8 mouse cellular contexts compared by ENCODE assay signal in the genomic region with DNA sequence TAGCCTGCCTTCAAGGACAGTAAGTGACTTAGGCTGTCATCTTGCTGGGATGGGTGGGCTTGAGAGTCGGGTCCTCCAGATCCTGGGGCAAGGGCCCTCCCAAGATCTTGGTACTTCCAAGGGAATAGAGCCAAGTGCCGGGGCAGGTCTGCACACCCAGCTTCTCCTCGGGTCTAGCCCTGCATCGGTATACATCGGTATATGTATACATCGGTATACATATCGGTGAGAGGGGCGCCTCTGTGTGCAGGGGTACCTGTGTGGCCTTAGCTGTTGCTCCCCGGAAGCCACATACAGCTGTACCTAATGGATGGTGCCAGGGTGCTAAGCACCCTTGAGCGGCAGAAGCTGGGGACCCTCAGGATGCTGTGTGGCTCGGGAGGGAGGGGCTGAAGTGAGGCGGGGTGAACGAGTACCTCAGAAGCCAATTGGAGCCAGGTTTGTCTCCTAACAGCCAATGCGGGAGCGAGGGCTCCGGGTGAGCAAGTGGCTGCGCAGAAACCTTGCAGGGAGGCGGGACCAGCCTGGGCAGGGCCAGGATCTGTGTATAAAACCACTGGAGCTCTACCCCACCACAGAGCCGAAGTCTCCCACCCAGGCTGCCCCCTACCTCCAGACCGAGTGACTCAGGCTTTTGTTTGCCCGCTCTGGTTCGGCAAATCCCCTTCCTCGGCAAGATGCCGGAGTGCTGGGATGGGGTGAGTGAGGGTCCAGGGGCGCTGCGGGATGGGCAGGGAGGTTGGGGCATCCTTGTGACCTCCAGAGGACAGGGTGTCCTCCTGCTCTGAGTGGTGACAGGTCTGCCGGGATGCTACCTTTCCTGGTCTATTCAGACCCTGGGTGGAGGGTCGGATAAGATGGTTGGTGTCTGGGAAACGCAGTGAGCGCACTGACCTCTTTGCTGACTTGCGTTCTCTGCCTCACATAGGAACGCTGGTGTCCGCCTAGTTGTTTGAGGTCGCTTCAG. TPM values are rescaled to one million over a fixed set of nuclear protein-coding genes. Genes with fewer than 3 reads are reported as not detected.
DNase-seq lines count a peak whose midpoint lies in the region; ATAC-seq lines count a peak whose summit lies in the region.

No protein-coding gene starts in this region.

- peak overlapping the region; percentile 56 for H3K4me3 ChIP-seq in forebrain, embryonic 11.5 days (ENCODE audit: low read depth, low read length)
- peak overlapping the region; percentile 78 for H3K4me3 ChIP-seq in heart, embryonic 15.5 days
- H3K4me3 ChIP-seq in liver, embryonic 11.5 days (ENCODE audit: low read depth, low read length), result peak overlapping the region; percentile 51
- H3K4me3 ChIP-seq in stomach, embryonic 16.5 days (replicated peaks; ENCODE audit: low read length), result peak overlapping the region; percentile 60

- no peaks in the 10 kb centered on the region for H3K27me3 ChIP-seq in forebrain, embryonic 11.5 days (ENCODE audit: control insufficient read depth, insufficient read depth, low read length)
- H3K27me3 ChIP-seq in heart, embryonic 15.5 days, result 0 out of 2 replicates have a peak, but pooled peaks cover 3% of the 10 kb centered on the region
- H3K27me3 ChIP-seq in liver, embryonic 11.5 days (replicated peaks; ENCODE audit: control insufficient read depth, insufficient read depth, low read length), result peaks cover 12% of the 10 kb centered on the region
- H3K27me3 ChIP-seq in stomach, embryonic 16.5 days (ENCODE audit: control insufficient read depth, insufficient read depth, low read length), result 0 out of 2 replicates have a peak, but pooled peaks cover 3% of the 10 kb centered on the region

- H3K4me1 ChIP-seq in forebrain, embryonic 11.5 days (replicated peaks; ENCODE audit: control insufficient read depth, insufficient read depth, low read length), result peaks cover 9% of the 10 kb centered on the region; the same call in 1 of the 2 replicates
- H3K4me1 ChIP-seq in heart, embryonic 15.5 days (replicated peaks), result peaks cover 25% of the 10 kb centered on the region
- peaks cover 7% of the 10 kb centered on the region for H3K4me1 ChIP-seq in liver, embryonic 11.5 days (replicated peaks; ENCODE audit: control insufficient read depth, insufficient read depth, low read length)
- peaks cover 11% of the 10 kb centered on the region for H3K4me1 ChIP-seq in stomach, embryonic 16.5 days (ENCODE audit: control insufficient read depth, insufficient read depth, low read length)

- H3K9me3 ChIP-seq in forebrain, embryonic 11.5 days (ENCODE audit: control insufficient read depth, low read length), result no peaks in the 10 kb centered on the region
- H3K9me3 ChIP-seq in heart, embryonic 15.5 days (replicated peaks), result no peaks in the 10 kb centered on the region
- H3K9me3 ChIP-seq in liver, embryonic 11.5 days (ENCODE audit: control insufficient read depth, low read length), result no peaks in the 10 kb centered on the region
- H3K9me3 ChIP-seq in stomach, embryonic 16.5 days (replicated peaks; ENCODE audit: control insufficient read depth, low read length), result no peaks in the 10 kb centered on the region

- peak; percentile 57 to 62 for DNase-seq in CD8-positive naive resting alpha-beta T cell, adult 2 months (ENCODE audit: low read depth in 2 of 2, low spot score in 2 of 2)
- DNase-seq in c-Kit-positive CD71-negative TER-119-negative erythroid progenitor cells, embryonic 14.5 days (ENCODE audit: low read depth), result peak; percentile 68
- peak; percentile 93 for DNase-seq in forebrain, embryonic 11.5 days (ENCODE audit: low spot score)
- DNase-seq in kidney, postnatal 10 days, result peak; percentile 89
- peak; percentile 70 for DNase-seq in liver, embryonic 11.5 days (ENCODE audit: low spot score)
- peak; percentile 75 for DNase-seq in naive thymus-derived CD4-positive, alpha-beta T cell, adult 2 months (ENCODE audit: low read depth)

- peak overlapping the region; percentile 63 for H3K9ac ChIP-seq in forebrain, embryonic 11.5 days (ENCODE audit: low read length)
- H3K9ac ChIP-seq in heart, embryonic 15.5 days, result peak overlapping the region; percentile 84
- H3K9ac ChIP-seq in liver, embryonic 11.5 days (ENCODE audit: low read depth, low read length), result peak overlapping the region; percentile 5
- H3K9ac ChIP-seq in stomach, embryonic 16.5 days (ENCODE audit: low read length), result peak overlapping the region; percentile 72

- peak overlapping the region; percentile 94 for H3K4me2 ChIP-seq in forebrain, embryonic 11.5 days (ENCODE audit: low read depth, low read length, severe bottlenecking)
- H3K4me2 ChIP-seq in heart, embryonic 15.5 days, result peak overlapping the region; percentile 88
- H3K4me2 ChIP-seq in liver, embryonic 11.5 days, result peak overlapping the region; percentile 93
- peak overlapping the region; percentile 98 for H3K4me2 ChIP-seq in stomach, embryonic 16.5 days (ENCODE audit: low read depth, low read length)

- ATAC-seq in forebrain, embryonic 11.5 days (replicated peaks; ENCODE audit: low FRiP score), result peak; percentile 94
- peak; percentile 90 for ATAC-seq in heart, embryonic 15.5 days (replicated peaks; ENCODE audit: insufficient number of reproducible peaks, insufficient read depth, low FRiP score, low read depth)
- peak; percentile 83 for ATAC-seq in liver, embryonic 11.5 days (replicated peaks; ENCODE audit: low FRiP score)
- ATAC-seq in stomach, embryonic 16.5 days (ENCODE audit: insufficient read depth, low FRiP score), result peak; percentile 93

- H3K36me3 ChIP-seq in forebrain, embryonic 11.5 days (ENCODE audit: control insufficient read depth, insufficient read depth, low read length), result no peaks in the 10 kb centered on the region
- H3K36me3 ChIP-seq in heart, embryonic 15.5 days, result peaks cover 18% of the 10 kb centered on the region
- H3K36me3 ChIP-seq in liver, embryonic 11.5 days (ENCODE audit: control insufficient read depth, insufficient read depth, low read length), result no peaks in the 10 kb centered on the region; the same call in 1 of the 2 replicates
- H3K36me3 ChIP-seq in stomach, embryonic 16.5 days (ENCODE audit: control insufficient read depth, insufficient read depth, low read length), result no peaks in the 10 kb centered on the region

- WGBS in forebrain, embryonic 11.5 days, result 2% methylated on average over 34 of the region's 34 CpGs
- 3% methylated on average over 34 of the region's 34 CpGs for WGBS in heart, embryonic 15.5 days
- WGBS in liver, embryonic 11.5 days, result 5% methylated on average over 34 of the region's 34 CpGs
- WGBS in stomach, embryonic 16.5 days, result 2% methylated on average over 34 of the region's 34 CpGs

- no peak overlapping the region for H3K27ac ChIP-seq in forebrain, embryonic 11.5 days (ENCODE audit: low read depth, low read length)
- peak overlapping the region; percentile 90 for H3K27ac ChIP-seq in heart, embryonic 15.5 days
- H3K27ac ChIP-seq in liver, embryonic 11.5 days (ENCODE audit: low read depth, low read length), result no peak overlapping the region
- H3K27ac ChIP-seq in stomach, embryonic 16.5 days (ENCODE audit: low read length), result no peak overlapping the region; the same call in 1 of the 2 replicates

RNA-seq across cellular contexts. Expression of gene Setd6, which starts 12.9 kb away (rescaled TPM):
- polyA plus RNA-seq in forebrain, embryonic 11.5 days (2014; fragmentation: Nextera tagmentation; extraction: Ambion mirVana), result 27.5 and 30.0 TPM in 2 replicates
- polyA plus RNA-seq in heart, embryonic 15.5 days (2015; fragmentation: Nextera tagmentation; extraction: Ambion mirVana), result 12.2 and 17.3 TPM in 2 replicates
- 34.1 and 36.0 TPM in 2 replicates for polyA plus RNA-seq in liver, embryonic 11.5 days (2014; fragmentation: Nextera tagmentation; extraction: Ambion mirVana)
- polyA plus RNA-seq in stomach, embryonic 16.5 days (2015; fragmentation: Nextera tagmentation; extraction: Ambion mirVana), result 16.8 and 18.3 TPM in 2 replicates

RNA-seq across cellular contexts. Expression of gene Ndrg4, which starts 26.0 kb away (rescaled TPM):
- 33.2 and 36.7 TPM in 2 replicates for polyA plus RNA-seq in forebrain, embryonic 11.5 days (2014; fragmentation: Nextera tagmentation; extraction: Ambion mirVana)
- polyA plus RNA-seq in heart, embryonic 15.5 days (2015; fragmentation: Nextera tagmentation; extraction: Ambion mirVana), result 295 and 301 TPM in 2 replicates
- polyA plus RNA-seq in liver, embryonic 11.5 days (2014; fragmentation: Nextera tagmentation; extraction: Ambion mirVana), result 3.8 and 4.7 TPM in 2 replicates
- 22.2 and 24.3 TPM in 2 replicates for polyA plus RNA-seq in stomach, embryonic 16.5 days (2015; fragmentation: Nextera tagmentation; extraction: Ambion mirVana)

Comparison
In these comparisons a context has a peak if more than half of its experiments do, and no peak if none do; other contexts are left out.
1. H3K9ac ChIP-seq: peak in every context shown above with its lines; median percentile 84 in heart, embryonic 15.5 days; 72 in stomach, embryonic 16.5 days; 63 in forebrain, embryonic 11.5 days; 5 in liver, embryonic 11.5 days.